Comparison of ENCODE assay signal across 10 mouse cellular contexts in genomic region chr5:82060679-82061078, GRCm38 (mm10).
A peak's percentile ranks its signal among the peaks of the same experiment; 100 is the strongest.
DNase-seq lines count a peak whose midpoint lies in the region; ATAC-seq and TF ChIP-seq lines count a peak whose summit lies in the region.
"Had no signal": no experiment of that assay in that cellular context is flagged by ENCODE, and none has a peak within 500 bp of the region (broad histone marks: within the 10 kb centered on the region; RNA-seq: fewer than 3 reads in every experiment).

No protein-coding gene starts in this region.

- TF ChIP-seq CTCF in cerebellum, adult 2 months (IDR thresholded peaks at IDR 0.05; ENCODE audit: borderline replicate concordance, insufficient read depth, low read depth, low read length), result no peak
- peak; percentile 78 for TF ChIP-seq CTCF in layer of hippocampus, adult 2 months (conservative IDR thresholded peaks at IDR 0.05)

- H3K4me3 ChIP-seq in cerebellum, adult 2 months (replicated peaks; ENCODE audit: insufficient read depth, low read depth, low read length), result no peak overlapping the region
- no peak overlapping the region for H3K4me3 ChIP-seq in layer of hippocampus, adult 2 months
- H3K4me3 ChIP-seq in hindbrain, embryonic 16.5 days (ENCODE audit: low read length), result no peak overlapping the region

- H3K27me3 ChIP-seq in cerebellum, adult 2 months (ENCODE audit: control insufficient read depth, insufficient read depth, low read length), result no peaks in the 10 kb centered on the region
- no peaks in the 10 kb centered on the region for H3K27me3 ChIP-seq in hindbrain, embryonic 16.5 days (replicated peaks; ENCODE audit: control insufficient read depth, insufficient read depth, low read length)

- no peak for TF ChIP-seq POLR2A in cerebellum, adult 2 months (IDR thresholded peaks at IDR 0.05; ENCODE audit: borderline replicate concordance, insufficient read depth, low read length)

- 59% methylated on average over 1 of the region's 1 CpGs for WGBS in cerebellum, adult 2 months
- WGBS in hindbrain, embryonic 16.5 days, result 58% methylated on average over 1 of the region's 1 CpGs

- no peak overlapping the region for H3K9ac ChIP-seq in hindbrain, embryonic 16.5 days (ENCODE audit: low read depth, low read length)

- no peaks in the 10 kb centered on the region for H3K36me3 ChIP-seq in hindbrain, embryonic 16.5 days (ENCODE audit: control insufficient read depth, insufficient read depth, low read length)

- peak; percentile 35 to 46 for DNase-seq in cerebellum, postnatal 14 days
- no peak for DNase-seq in cerebellum, adult 2 months
- DNase-seq in layer of hippocampus, adult 2 months (ENCODE audit: low spot score in 2 of 2), result peak; percentile 16 to 43
- DNase-seq in layer of hippocampus, adult 9-11 months, result no peak
- DNase-seq in A20 (ENCODE audit: low read depth, low spot score), result peak; percentile 8
- peak; percentile 23 for DNase-seq in fibroblast of lung, adult 2 months (ENCODE audit: low read depth)
- no peak for DNase-seq in spleen, postnatal 10 days (ENCODE audit: low spot score in 2 of 2)
- DNase-seq: gastrocnemius, postnatal 10 days had no signal

- H3K4me2 ChIP-seq in hindbrain, embryonic 16.5 days (ENCODE audit: low read length), result no peak overlapping the region

- H3K9me3 ChIP-seq in hindbrain, embryonic 16.5 days (ENCODE audit: control insufficient read depth, low read length), result peaks cover 6% of the 10 kb centered on the region; the same call in 1 of the 2 replicates

- ATAC-seq in hindbrain, embryonic 16.5 days, result no peak
- ATAC-seq: intestine, embryonic 16.5 days had no signal

- H3K4me1 ChIP-seq in cerebellum, adult 2 months (ENCODE audit: control insufficient read depth, insufficient read depth, low read length), result no peaks in the 10 kb centered on the region
- no peaks in the 10 kb centered on the region for H3K4me1 ChIP-seq in hindbrain, embryonic 16.5 days (ENCODE audit: control insufficient read depth, insufficient read depth, low read depth, low read length)

- no peak overlapping the region for H3K27ac ChIP-seq in cerebellum, adult 2 months (ENCODE audit: insufficient read depth, low read length)
- H3K27ac ChIP-seq in layer of hippocampus, adult 2 months, result no peak overlapping the region
- H3K27ac ChIP-seq in hindbrain, embryonic 16.5 days (ENCODE audit: low read depth, low read length), result no peak overlapping the region

Comparison
In these comparisons a context has a peak if more than half of its experiments do, and no peak if none do; other contexts are left out.
1. DNase-seq: peak in cerebellum, postnatal 14 days (2 of 2), layer of hippocampus, adult 2 months (2 of 2), A20 (single experiment) and fibroblast of lung, adult 2 months (single experiment); none in cerebellum, adult 2 months (0 of 2), layer of hippocampus, adult 9-11 months (single experiment) and spleen, postnatal 10 days (0 of 2).